Mouse (Mus musculus) Patski (cell line): ENCODE measurements at regions not wholly inside any gene's neighbourhood (a gene's known extent, or its start where the extent isn't known, plus 50 kb on each side); places are given as distances from the start of the nearest gene placed in this dataset.
A peak's percentile ranks its signal among the peaks of the same experiment; 100 is the strongest.

Experiments used
- ATAC-seq: fragments of 100-300 bp; one replicate; pipeline ENCODE4 v1.8.0; 2021
- CTCF ChIA-PET: fragments of 350-600 bp; sonication (Branson Sonifier 250); formaldehyde crosslinking; loops from one replicate; lab custom pipeline; 2022; ENCODE audit warnings: inconsistent platforms; lab: Charles Lee
- POLR2A ChIA-PET: fragments of 350-600 bp; sonication (Branson Sonifier 250); formaldehyde crosslinking; loops from one replicate; lab custom pipeline; 2022; ENCODE audit warnings: antibody characterized with exemption, inconsistent platforms; lab: Charles Lee
- DNase-seq: peaks from one replicate; pipeline ENCODE4 v3.0.0-alpha.2; 2011; ENCODE audit warnings: low read depth, low spot score
- H3K27me3 ChIP-seq: fragments of 371-371 bp; one replicate; pipeline ENCODE4 v1.5.1; 2021
- CTCF ChIP-seq: fragments of 100-300 bp; IDR thresholded peaks from one replicate; pipeline ENCODE4 v1.5.1; 2021
- in situ Hi-C: fragments of 300-500 bp; cut with MboI; formaldehyde crosslinking; loops from 3 replicates; pipeline ENCODE4 v1.11.1; 2018; ENCODE audit warnings: low pct_unique_long_range_greater_than_20kb, mixed read lengths

- DNase-seq (no peak), ATAC-seq (no peak)
- POLR2A ChIA-PET, result no interaction called here
- CTCF ChIA-PET, result interaction anchor here (1.7 kb wide), 1 partner anchor 12 kb away, joined by 3 read pairs; no protein-coding TSS in a partner anchor
- no peaks in the 10 kb centered on the region for H3K27me3 ChIP-seq
- TF ChIP-seq CTCF, result no peak
- in situ Hi-C loops, result no loop called here
Measured at GRCm38 (mm10) chr3:151153340-151153739, 284.3 kb upstream of the Adgrl4 start.

- ATAC-seq (no peak), DNase-seq (no peak)
- in situ Hi-C loops, result no loop called here
- no peak for TF ChIP-seq CTCF
- POLR2A ChIA-PET, result interaction anchor here (0.6 kb wide), 1 partner anchor 27 kb away, joined by 5 read pairs; no protein-coding TSS in a partner anchor
- H3K27me3 ChIP-seq, result no peaks in the 10 kb centered on the region
- CTCF ChIA-PET, result interaction anchor here (0.6 to 1.4 kb wide), 2 partner anchors 41 to 60 kb away, joined by 3 to 4 read pairs; no protein-coding TSS in a partner anchor
Measured at GRCm38 (mm10) chr3:151160516-151160915, 277.2 kb upstream of the Adgrl4 start.

DNA sequence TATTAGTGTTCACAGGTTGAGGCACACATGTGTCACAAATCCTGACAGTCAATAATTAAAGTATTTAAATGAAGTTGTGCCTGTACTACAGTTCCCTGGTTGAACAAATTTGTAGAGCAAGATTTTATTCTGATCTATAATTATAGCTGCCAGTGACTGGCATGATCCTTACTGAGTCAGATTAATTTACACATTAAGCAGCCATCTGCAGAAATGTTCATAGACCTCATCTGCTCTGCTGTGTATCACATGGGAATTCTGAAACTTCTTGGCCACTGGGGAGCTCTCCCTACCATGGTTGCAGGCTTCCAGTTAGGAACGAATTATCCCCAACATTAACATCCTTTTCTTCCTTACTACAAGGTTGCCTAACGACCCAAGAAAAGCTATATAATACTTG lies 255.6 kb upstream of the Adgrl4 start:
- no peak for ATAC-seq
- POLR2A ChIA-PET, result no interaction called here

DNA sequence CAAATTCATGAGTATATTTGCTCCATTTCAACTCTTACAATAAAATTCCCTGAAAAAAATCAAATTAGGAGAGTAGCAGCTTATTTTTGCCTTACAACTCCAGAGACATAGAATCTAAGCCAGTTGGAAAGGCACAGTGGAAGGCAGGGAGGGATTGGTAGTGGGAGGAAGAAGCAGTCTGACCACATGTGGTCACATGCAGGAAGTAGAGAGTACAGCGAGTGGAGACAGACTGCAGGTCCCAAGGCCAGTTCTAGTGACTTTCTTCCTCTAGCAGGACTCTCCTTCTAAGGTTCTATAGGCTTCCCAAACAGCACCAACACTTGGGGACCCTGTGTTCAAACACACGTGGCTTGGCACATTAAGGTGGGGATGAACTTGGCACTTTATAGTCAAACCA lies 245.6 kb upstream of the Adgrl4 start:
- H3K27me3 ChIP-seq, result peaks cover 7% of the 10 kb centered on the region
- POLR2A ChIA-PET, result no interaction called here
- in situ Hi-C loops, result no loop called here
- CTCF ChIA-PET, result no interaction called here
- no peak for ATAC-seq
- no peak for TF ChIP-seq CTCF
- DNase-seq, result no peak

More for the DNA sequence above, 255.6 kb upstream of the Adgrl4 start:
- peaks cover 21% of the 10 kb centered on the region for H3K27me3 ChIP-seq
- no peak for TF ChIP-seq CTCF
- in situ Hi-C loops, result no loop called here
- no peak for DNase-seq
- CTCF ChIA-PET, result interaction anchor here (1.3 to 1.5 kb wide), 2 partner anchors 24 to 26 kb away, joined by 4 read pairs; no protein-coding TSS in a partner anchor

DNA sequence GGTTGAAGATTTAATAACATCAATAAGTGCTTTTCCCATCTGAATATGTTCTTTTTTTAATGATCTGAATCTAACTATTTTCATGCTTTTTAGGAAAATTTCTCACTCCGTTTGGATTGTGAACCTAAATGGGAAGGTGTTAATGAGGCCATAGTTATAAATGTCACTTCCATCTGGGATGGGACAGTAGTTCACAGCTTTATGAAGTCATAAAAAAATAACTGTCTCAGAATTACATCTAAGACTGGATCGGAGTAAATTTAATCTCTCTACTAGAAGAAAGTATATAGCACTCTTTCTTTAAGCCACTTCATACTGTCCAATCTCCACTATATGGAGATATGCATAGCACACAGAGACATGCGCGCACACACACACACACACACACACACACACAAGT lies 226.7 kb upstream of the Adgrl4 start:
- ATAC-seq, result no peak
- H3K27me3 ChIP-seq, result no peaks in the 10 kb centered on the region
- in situ Hi-C loops, result loop anchor here (10.0 kb wide), 1 partner anchor 826 kb away; no protein-coding TSS in a partner anchor
- CTCF ChIA-PET, result interaction anchor here (1.7 kb wide), 1 partner anchor 15 kb away, joined by 6 read pairs; no protein-coding TSS in a partner anchor
- POLR2A ChIA-PET, result no interaction called here
- no peak for TF ChIP-seq CTCF
- no peak for DNase-seq

DNA sequence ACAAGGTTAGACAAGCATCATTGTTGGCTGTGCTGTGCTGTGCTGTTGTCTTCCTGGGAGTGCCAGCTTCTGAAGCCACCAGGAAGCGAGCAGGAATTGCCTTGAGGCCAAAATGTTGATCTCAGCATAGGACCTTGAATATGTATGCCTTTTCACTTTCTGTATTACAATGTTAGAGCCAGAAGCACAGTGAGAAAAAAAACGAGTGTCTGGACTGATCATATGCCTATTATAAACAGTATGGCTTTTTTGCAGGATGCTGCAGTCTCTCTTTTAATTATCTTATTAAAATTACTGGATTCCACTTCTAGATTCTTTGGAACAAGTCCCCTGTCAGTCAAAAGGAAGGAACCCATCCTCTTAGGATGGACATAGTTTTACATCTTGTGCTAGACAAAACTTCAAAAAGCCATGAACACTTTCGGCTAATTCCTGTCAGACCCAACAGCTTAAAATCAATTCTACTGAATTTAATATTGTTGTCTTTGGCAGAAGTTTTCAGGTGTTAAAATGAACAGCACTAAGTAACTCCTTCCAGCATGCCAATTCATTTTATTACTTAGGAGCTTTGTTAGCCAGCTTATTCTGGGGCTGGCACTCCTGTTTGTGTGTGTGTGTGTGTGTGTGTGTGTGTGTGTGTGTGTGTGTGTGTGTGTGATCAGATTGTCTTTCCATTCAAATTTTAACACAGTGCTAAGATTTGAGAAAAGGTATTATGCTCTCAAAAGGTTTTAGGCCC lies 220.8 kb upstream of the Adgrl4 start:
- no peak for ATAC-seq
- CTCF ChIA-PET, result no interaction called here

DNA sequence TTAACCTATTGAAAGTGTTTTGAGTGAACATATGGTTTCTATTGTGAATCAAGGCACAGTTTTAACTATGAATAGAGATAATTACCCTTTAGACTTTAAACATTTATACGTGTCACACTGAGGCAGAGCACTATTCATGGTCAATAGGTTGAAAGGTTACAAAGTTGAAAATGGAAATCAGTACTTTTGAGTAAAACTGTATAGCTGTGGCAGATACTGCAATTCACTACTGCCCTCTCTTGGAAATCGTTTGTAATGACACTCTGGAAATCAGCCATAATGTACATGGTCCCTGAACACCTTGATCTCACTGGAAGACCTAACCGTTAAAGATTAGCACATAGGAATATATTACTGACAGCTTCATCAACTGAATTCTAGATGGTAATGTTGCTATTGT lies 215.3 kb upstream of the Adgrl4 start:
- H3K27me3 ChIP-seq, result no peaks in the 10 kb centered on the region
- peak; percentile 80 for TF ChIP-seq CTCF
- ChIA-PET CTCF (interaction anchor here (0.7 to 2.2 kb wide), 12 partner anchors 8 to 838 kb away, joined by 3 to 10 read pairs (median 3); no protein-coding TSS in a partner anchor), POLR2A (no interaction called here)
- ATAC-seq (peak; percentile 46), DNase-seq (peak; percentile 4)
- in situ Hi-C loops, result loop anchor here (5.0 kb wide), 1 partner anchor 350 kb away; no protein-coding TSS in a partner anchor

More for the DNA sequence above, 220.8 kb upstream of the Adgrl4 start:
- DNase-seq, result no peak
- in situ Hi-C loops, result loop anchor here (10.0 kb wide), 1 partner anchor 832 kb away; no protein-coding TSS in a partner anchor
- TF ChIP-seq CTCF, result no peak
- POLR2A ChIA-PET, result interaction anchor here (0.6 kb wide), 1 partner anchor 719 kb away, joined by 3 read pairs; no protein-coding TSS in a partner anchor
- no peaks in the 10 kb centered on the region for H3K27me3 ChIP-seq

DNA sequence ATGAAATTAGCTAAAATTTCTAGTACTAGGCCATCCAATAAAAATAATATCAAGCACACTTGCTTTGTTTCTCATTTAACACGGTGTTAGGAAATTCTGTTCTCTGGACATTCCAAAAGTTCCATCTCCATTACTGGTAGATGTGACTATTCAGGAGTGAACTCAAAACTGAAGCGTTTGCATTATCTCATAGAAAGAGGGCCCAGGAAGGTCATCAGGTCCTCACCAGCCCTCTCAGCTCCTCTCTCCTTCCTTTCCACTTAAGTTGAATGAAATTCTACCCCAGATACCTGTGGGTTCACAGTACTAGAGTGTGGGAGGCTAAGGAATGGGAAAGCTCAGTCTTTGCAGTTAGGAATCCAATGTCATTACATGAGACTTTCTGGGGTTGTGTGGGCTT lies 185.2 kb upstream of the Adgrl4 start:
- TF ChIP-seq CTCF, result no peak
- in situ Hi-C loops, result no loop called here
- POLR2A ChIA-PET, result no interaction called here
- CTCF ChIA-PET, result interaction anchor here (1.0 to 1.4 kb wide), 2 partner anchors 15 to 20 kb away, joined by 3 to 5 read pairs; no protein-coding TSS in a partner anchor
- ATAC-seq (peak; percentile 54), DNase-seq (no peak)
- no peaks in the 10 kb centered on the region for H3K27me3 ChIP-seq

DNA sequence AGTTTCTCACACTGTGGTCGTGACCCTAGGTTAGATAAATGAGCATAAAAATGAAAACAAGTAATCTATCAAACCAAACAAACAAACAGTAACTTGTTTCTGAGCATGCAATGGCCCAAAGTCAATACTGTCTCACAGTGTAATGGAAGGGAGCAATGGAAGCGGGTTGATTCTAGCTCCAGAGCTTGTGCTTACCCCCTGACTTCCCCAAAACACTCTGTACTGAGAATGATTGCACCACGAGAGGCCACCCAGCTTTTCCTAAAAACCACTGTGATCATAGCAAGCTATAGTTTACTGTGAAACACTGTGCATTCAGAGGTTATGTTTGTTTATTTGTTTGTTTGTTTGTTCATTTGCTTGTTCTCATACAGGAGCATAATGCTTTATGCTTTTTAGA lies 174.9 kb upstream of the Adgrl4 start:
- in situ Hi-C loops, result no loop called here
- ChIA-PET CTCF (interaction anchor here (1.1 to 2.3 kb wide), 4 partner anchors 9 to 303 kb away, joined by 3 to 9 read pairs (median 4); no protein-coding TSS in a partner anchor), POLR2A (no interaction called here)
- DNase-seq (no peak), ATAC-seq (no peak)
- no peaks in the 10 kb centered on the region for H3K27me3 ChIP-seq
- no peak for TF ChIP-seq CTCF

GRCm38 (mm10) chr3:151265658-151266057 lies 172.0 kb upstream of the Adgrl4 start:
- no peak for DNase-seq
- POLR2A ChIA-PET, result no interaction called here
- in situ Hi-C loops, result no loop called here
- no peaks in the 10 kb centered on the region for H3K27me3 ChIP-seq
- no peak for ATAC-seq
- TF ChIP-seq CTCF, result peak; percentile 69
- CTCF ChIA-PET, result interaction anchor here (1.4 kb wide), 1 partner anchor 10 kb away, joined by 7 read pairs; no protein-coding TSS in a partner anchor

- ChIA-PET CTCF (interaction anchor here (0.8 to 1.4 kb wide), 3 partner anchors 9 to 884 kb away, joined by 3 read pairs; no protein-coding TSS in a partner anchor), POLR2A (no interaction called here)
- no peak for TF ChIP-seq CTCF
- H3K27me3 ChIP-seq, result no peaks in the 10 kb centered on the region
- no peak for DNase-seq
- ATAC-seq, result no peak
- in situ Hi-C loops, result no loop called here
Measured at GRCm38 (mm10) chr3:151269514-151269913, 168.2 kb upstream of the Adgrl4 start.
